Mouse (Mus musculus): ENCODE measurements at regions not wholly inside any gene's neighbourhood (a gene's known extent, or its start where the extent isn't known, plus 50 kb on each side); places are given as distances from the start of the nearest gene placed in this dataset.

DNA sequence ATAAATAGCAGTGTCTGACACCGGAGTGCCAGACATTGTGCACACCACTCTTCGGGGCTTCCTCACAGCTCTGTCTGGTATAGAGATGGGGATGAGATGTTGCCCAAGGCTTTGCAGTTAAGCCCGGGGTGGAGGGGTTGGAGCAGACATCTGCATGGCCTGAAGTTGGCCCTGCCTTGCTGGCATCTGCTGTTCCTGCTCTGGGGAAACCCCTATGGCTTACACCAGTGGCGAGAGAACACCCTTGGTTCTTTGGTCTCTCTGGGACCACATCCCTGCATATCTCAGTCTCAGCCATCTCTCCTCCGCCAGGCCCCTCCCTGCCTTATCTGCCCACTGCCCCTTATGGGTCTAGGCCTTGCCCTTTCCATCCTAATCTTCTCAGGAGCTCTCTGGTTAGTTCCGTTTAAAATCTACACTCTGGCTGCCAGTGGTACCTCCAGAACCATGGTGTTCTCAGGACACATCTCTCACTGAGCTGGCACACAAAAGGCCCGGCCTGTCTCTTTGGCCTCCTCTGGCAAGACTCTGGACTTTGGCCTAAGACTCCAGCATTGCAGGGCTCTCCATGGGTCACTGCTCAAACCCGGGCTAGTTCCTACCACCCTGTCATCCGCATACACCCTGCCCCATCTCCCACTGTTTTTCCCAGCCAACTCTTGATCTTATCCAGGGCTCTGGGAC is 123.3 kb upstream of the Id2 start:
- no peak for TF ChIP-seq CTCF (conservative IDR thresholded peaks at IDR 0.05; ENCODE audit: low read length)
- TF ChIP-seq POU5F1 (IDR thresholded peaks at IDR 0.05; ENCODE audit: borderline replicate concordance, low read length) = no peak
